Mouse (Mus musculus): ENCODE results near the gene AI837181.

GRCm38 (mm10) chr19:5466916-5467500 is 42.1 kb downstream of the AI837181 start:
- TF ChIP-seq POLR2A (IDR thresholded peaks at IDR 0.05; ENCODE audit: control insufficient read depth, low read depth, low read length) (no peak), CTCF (IDR thresholded peaks at IDR 0.05; ENCODE audit: control insufficient read depth, insufficient read depth, insufficient replicate concordance, low read depth, low read length) (no peak)

Data from testis, adult 2 months (tissue).